Mouse (Mus musculus): ENCODE measurements around the gene Fuca1. TPM values are rescaled to one million over a fixed set of nuclear protein-coding genes. Genes with fewer than 3 reads are reported as not detected.

The Fuca1 gene
- total RNA-seq (2021) = 87.8 and 93.9 TPM in 2 replicates
- long read RNA-seq, transcript Fuca1-201 (8 exons, 2,525 nt) = major isoform, 165 of 185 reads
- long read RNA-seq, partial matches to known transcripts = 4 of 185 reads
- long read RNA-seq, other reads (novel, unspliced or antisense) = 16 of 185 reads

DNA sequence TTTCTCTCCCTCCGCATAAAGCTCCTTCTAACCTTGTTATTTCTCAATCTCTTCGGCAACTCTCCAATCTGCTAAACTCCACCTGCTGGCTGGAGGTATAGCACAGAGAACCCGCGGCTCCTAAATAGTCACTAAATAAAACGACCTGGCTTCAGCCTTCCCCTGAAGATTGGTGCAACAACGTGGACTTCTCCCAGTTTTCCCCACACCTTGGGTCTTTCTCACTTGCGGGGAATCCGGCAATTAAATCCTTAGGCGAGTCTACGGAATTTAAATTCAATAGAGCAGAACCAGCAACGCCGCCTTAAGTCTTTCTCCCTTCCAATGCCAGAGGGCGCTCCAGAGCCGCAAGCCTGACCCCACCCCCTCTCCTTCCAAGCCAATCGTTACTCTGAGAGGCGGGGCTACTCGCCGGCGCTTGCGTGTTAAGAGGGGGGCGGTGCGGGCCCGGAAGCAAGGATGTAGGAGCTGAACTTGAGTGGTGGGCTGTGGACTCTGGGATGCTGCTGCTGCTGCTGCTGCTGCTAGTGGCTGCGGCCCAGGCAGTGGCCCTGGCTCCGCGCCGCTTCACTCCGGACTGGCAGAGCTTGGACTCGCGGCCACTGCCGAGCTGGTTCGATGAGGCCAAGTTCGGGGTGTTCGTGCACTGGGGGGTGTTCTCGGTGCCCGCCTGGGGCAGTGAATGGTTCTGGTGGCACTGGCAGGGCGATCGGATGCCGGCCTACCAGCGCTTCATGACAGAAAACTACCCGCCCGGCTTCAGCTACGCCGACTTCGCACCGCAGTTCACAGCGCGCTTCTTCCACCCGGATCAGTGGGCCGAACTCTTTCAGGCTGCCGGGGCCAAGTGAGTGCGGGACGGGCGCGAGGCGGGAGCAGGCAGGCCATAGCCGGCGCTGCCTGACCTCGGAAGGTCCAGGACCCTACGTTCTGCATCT, at the start of gene Fuca1:
TSS of gene Fuca1 (plus strand) at position 432 of the 938 bp plus-strand sequence.
- peak; percentile 95 for DNase-seq

GRCm38 (mm10) chr4:135872015-135872414, 48.5 kb upstream of the Fuca1 start:
- no peak for DNase-seq

DNA sequence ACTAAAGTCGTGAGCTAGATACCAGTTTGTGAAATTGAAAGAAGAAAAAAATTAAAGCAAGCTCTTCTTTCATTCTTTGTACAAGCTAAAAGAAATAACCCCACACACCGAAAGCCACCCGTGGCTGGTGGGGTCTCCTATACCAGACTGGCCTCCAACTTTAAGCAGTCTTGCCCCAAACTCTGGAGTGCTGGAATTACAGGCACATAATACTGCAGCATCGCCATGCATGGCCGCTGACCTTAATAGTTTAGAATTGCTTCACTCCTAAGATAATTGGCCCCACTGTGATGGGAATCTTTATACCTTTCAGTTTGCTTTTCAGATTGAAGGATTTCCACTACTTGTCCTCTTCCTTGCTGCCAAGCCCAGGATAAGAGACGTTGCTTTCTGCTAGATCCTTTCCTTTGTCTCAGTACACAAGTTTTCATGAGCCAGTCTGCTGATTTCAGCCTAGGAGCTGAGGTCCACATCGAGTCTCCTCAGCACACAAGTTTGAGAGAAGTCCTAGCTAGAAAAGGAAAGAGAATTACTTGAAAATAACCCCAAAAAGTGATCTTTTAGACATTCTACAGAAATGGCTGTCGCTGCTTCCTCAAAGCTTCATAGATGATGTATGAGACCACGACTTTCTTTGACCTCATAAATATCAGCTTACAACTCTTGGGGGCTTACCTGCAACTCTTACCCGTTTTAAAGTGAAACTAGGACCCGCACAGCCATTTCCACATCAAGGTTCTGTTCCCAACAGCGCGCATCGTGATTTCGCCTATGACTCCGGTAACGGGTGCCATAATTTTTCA, 47.7 kb upstream of the Fuca1 start:
- no peak for DNase-seq

GRCm38 (mm10) chr4:135873526-135874202, 46.9 kb upstream of the Fuca1 start, which contains the start of gene Pnrc2:
Gene Pnrc2 (minus strand): TSS chr4:135873850.
- DNase-seq = peak; percentile 89

DNA sequence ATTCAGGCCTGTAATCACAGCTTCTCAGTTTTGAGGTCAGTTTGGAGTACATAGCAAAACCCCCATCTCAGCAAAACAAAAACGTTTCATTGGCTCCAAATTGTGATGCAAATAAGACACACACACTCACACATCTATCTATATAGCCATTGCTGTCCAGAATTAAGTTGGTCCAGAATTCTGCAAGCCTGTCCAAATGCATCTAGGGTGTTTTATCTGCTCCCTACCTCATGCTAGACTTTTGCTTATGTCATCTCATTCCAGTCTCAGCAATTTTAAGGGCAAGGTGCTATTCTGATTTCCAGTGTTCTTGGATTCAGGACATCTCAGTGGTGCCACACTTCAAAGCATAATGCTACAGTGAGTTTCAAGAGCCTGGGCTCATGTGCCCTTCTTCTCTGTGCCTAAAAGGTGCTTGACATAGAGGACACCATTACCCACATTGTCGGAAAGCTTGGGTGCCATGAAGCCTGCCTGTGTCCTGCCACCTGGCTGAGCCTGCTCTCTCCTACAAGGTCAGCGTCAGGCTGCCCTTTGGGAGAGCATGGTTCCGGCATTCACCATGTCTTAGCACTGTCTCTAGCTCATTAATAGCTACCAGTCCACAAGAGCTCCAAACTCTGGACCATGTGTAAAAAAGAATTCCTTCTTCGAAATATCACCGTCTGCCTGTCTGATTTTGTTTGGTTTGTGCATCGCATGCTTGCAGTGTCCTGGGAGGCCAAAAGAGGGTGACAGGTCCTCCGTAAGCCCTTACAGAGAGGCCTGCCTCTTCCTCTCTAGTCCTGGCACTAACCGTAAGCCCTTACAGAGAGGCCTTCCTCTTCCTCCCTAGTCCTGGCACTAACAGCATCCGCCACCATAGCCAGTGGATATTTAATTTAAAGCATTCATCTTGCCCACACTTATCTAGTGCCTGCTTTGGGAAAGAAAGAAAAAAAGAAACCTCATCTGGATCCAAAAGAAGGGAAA, 45.7 kb upstream of the Fuca1 start:
- DNase-seq = no peak

- no peak for DNase-seq
These were observed 45.0 kb upstream of the Fuca1 start for GRCm38 (mm10) chr4:135875546-135875945.

DNA sequence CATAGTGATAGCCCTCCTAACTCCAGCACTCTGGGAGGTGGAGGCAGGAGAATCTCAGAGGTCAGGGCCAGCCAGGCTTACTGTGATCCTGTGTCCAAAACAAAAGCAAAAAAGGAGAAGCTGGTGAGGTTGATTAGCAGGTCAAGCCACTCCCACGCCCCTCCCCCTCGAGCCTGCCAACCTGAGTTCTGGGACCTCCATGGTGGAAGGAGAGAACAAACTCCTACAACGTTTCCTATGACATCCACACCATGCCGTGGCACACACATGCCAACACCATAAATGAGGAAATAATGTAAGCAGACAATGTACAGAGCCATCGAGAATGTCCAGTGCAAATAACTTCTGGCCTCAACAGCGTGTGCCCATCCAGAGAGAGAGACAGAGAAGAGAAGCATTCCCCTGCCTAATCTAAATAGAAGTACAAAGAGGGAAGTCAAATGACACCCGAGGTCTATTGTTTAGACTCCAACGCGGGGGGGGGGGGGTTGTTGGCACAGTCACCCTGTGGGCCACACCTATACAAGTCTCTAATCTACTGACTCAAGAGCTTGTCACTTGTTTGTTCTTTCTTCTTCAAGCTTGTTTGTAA, 44.4 kb upstream of the Fuca1 start:
- peak; percentile 56 for DNase-seq

DNA sequence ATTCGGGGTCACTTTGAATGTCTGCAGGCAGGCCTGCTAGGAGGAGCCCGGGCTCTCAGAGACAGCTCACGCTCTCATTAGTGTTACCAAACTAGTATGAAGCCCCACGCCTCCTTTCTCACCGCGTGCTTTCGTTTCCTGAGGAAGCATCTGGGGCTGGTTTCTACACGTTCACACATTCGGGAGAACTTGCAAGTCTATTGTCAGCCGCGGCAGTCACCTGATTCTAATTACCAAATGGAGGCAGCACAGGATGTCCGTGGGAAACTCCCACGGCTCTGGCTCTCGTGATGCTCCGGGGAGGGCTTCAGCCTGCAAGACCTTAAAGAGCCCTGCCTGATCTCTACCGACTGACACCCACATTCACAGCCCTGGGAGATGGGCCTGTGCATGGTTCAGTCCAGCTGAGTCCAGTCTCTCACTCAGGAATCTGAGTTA, 43.9 kb upstream of the Fuca1 start:
- DNase-seq = peak; percentile 53

GRCm38 (mm10) chr4:135877742-135878141, 42.8 kb upstream of the Fuca1 start:
- DNase-seq = no peak

DNA sequence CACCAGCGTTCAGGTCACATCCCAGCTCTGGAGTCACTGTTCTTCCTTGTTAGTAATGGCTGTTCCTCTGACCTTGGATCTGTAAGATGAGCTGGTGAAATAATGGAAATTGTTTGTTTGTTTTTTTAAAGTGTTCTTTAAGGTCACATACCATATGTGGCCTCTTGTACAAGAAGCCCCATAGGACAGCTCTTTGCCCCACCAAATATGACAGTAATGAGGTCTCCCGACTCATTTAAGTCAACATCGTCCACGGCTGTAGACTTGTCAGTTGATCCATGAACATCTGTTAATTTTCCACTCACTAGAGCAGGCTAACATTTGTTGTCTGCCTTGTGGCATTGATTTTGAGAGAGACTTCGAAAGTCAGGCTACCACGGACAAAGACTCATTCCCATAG, 41.5 kb upstream of the Fuca1 start:
- no peak for DNase-seq

DNA sequence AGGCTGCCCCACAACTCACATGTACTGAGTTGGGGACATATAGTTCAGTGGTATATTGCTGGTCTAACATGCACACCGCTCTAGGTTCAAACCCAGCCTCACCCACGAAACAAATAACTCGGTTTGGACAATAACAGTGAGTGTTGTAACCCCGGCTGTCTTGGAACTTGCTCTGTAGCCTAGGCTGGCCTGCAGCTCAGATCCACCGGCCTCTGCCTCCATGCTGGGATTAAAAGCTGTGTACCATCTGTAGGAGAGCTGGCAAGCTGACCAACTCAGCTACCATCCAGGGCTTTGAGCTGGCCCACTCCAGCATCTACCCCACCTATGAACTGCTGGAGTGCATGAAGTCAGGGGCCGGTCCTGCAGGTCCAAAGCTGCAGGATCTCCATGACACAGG, 40.5 kb upstream of the Fuca1 start:
- DNase-seq = no peak

GRCm38 (mm10) chr4:135880576-135880975, 40.0 kb upstream of the Fuca1 start:
- no peak for DNase-seq

DNA sequence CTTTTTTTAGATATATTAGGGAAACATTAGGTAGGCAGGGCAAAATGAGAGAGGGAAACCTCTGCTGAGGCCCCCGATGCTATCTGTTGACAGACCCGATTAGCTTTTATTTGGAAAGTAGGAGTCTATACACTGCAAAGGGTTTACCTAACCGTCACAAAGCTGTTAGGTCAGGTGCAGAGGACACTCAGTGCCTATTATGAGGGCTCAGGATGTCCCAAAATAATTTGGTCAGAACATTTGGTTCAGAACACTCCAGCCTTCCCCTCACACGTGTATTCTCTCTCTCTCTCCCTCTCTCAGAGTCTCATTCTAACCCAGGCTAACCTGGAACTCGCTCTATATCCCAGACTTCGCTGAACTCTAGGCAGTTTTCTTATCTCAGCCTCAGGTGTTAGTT, 38.5 kb upstream of the Fuca1 start:
- DNase-seq = no peak

DNA sequence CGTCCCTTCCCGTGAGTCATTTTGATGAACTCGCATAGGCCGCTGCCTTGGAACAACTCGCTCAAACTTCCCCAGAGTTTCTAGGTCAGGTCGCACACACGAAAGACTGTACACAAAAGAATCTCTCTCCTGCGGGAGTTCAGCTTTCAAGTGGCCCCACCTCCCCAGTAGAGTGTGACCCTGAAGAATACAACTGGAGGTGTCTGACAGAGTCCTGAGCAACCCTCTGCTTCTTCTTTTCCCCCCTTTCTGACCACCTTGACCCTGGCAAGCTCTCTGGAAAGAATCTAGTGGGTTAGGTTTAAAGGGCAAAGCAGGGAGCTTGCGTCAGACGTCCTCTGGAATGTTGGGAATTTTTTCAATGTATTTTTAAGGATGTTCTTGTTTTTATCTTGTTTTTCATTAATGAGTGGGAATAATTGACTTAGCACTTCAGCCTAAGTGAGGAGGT, 37.1 kb upstream of the Fuca1 start:
- peak; percentile 44 for DNase-seq

GRCm38 (mm10) chr4:135883881-135884516, 36.5 kb upstream of the Fuca1 start:
- DNase-seq = no peak

DNA sequence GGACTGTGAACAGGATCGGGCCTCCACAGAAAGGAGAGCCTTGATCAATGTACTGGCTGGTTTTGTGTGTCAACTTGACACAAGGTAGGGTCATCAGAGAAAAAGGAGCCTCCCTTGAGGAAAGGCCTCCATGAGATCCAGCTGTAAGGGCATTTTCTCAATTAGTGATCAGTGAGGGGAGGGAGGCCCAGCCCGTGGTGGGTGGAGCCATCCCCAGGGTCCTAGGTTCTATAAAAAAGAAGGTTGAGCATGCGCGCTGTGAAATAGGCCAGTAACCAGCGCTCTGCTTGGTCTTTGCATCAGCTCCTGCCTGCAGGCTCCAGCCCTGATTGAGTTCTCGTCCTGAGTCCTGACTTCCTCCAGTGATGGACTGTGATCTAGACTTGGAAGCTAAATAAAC, 36.0 kb upstream of the Fuca1 start:
- no peak for DNase-seq

DNA sequence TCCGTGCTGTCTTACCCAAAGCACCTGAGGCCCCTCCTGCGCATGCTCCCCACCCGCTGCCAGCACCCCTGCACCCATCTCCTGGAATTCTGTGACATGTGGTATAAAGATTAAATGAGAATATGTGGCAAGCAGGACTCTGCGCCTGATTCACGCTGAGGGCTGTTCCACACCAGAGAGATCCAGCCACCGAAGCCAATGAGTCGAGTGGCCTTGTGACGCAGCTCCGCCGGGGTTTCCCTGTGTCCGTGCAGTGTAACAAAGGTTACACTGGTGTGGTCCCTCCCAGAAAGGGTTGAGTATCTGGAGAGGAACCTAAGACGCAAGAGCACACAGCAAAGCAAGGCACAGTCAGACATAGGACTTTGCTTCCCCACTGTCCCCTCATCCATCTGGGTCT, 34.9 kb upstream of the Fuca1 start:
- DNase-seq = peak; percentile 39

DNA sequence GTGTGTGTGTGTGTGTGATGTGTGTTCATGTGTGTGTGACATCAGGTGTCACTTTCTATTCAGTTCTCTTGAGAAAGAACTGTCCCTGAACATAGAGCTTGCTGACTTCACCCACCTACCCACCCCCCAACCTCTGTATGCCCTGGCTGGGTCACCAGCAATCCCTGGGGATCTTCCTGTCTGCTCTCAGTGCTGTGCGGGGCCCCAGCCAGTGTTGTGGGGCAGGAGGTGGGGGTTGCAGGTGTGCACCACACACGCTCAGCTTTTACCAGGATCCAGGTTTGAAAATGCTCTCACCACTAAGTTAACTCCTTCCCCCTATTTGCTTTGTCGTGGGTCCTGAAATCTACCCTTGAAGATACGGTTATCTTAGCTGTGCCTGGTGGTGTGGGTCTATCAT, 34.4 kb upstream of the Fuca1 start:
- no peak for DNase-seq

DNA sequence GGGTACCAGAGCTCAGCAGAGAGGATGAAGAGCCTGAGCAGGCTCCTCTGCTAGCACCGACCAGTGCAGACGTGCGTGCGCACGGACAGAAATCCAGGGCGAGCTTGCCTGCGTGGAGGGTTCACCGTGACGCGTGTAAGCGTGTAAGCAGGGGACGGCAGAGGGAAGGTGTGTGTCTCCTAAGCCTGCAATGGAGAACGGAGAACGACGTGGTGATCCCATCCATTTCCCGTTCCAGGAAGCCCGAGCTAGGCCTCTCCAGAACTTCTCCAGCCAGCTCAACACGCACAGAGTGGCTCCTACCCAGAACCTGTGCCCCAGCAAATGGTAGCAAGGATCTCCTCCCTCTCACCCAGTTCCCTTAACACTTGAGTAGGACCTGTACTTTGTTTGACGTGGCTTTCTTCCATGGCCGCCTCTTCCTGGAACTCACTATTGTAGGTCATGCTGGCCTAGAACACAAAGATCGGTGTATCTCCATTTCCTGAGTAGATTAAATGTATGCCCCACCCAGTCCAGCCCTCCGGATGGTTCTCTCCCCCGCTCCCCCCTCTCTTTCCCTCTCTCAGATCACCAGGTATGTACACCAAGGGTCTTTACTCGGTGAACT, 32.0 kb upstream of the Fuca1 start:
- DNase-seq = no peak

Measured in adrenal gland, postnatal 25 days (tissue).